Mouse (Mus musculus) heart, postnatal 0 days (tissue): Measurements from ENCODE around the gene Syt3. TPM values are rescaled to one million over a fixed set of nuclear protein-coding genes. Genes with fewer than 3 reads are reported as not detected.

Experiments used
- ATAC-seq: fragments of 200-750 bp; cut with Nextera tagmentation; 2 replicates; pipeline ENCODE4 v1.8.0; 2017; ENCODE audit warnings: low read depth, moderate number of reproducible peaks, moderate library complexity; ENCODE audit not compliant: insufficient read depth
- DNase-seq: peaks from one replicate; pipeline ENCODE4 v3.0.0-alpha.2; 2016; ENCODE audit warnings: low spot score
- H3K27ac ChIP-seq: fragments of 300-500 bp; sonication (generic); 2 replicates; pipeline ENCODE4 v1.5.1; 2014; ENCODE audit warnings: low read depth, mild to moderate bottlenecking
- H3K27me3 ChIP-seq: fragments of 300-500 bp; sonication (generic); 2 replicates; pipeline ENCODE4 v1.6.1; 2014; ENCODE audit warnings: low read length, mixed read lengths; ENCODE audit not compliant: control insufficient read depth, insufficient read depth
- H3K36me3 ChIP-seq: fragments of 300-500 bp; sonication (generic); replicated peaks from 2 replicates; pipeline ENCODE4 v1.6.1; 2014; ENCODE audit warnings: low read length, mixed read lengths; ENCODE audit not compliant: control insufficient read depth, insufficient read depth
- H3K4me1 ChIP-seq: fragments of 300-500 bp; sonication (generic); 2 replicates; pipeline ENCODE4 v1.6.1; 2014; ENCODE audit warnings: antibody characterized with exemption; ENCODE audit not compliant: control insufficient read depth, insufficient read depth
- H3K4me2 ChIP-seq: fragments of 300-500 bp; sonication (generic); 2 replicates; pipeline ENCODE4 v1.6.1; 2014; ENCODE audit warnings: low read depth, mild to moderate bottlenecking, low read length, moderate library complexity
- H3K4me3 ChIP-seq: fragments of 300-500 bp; sonication (generic); 2 replicates; pipeline ENCODE4 v1.5.1; 2014; ENCODE audit warnings: low read depth, low read length
- H3K9ac ChIP-seq: fragments of 300-500 bp; sonication (generic); replicated peaks from 2 replicates; pipeline ENCODE4 v1.6.1; 2014; ENCODE audit warnings: low read depth, low read length, mixed read lengths
- H3K9me3 ChIP-seq: fragments of 300-500 bp; sonication (generic); replicated peaks from 2 replicates; pipeline ENCODE4 v1.6.1; 2016; ENCODE audit warnings: low read length; ENCODE audit not compliant: control insufficient read depth
- CTCF ChIP-seq: IDR thresholded peaks from 2 replicates; pipeline ENCODE4 v1.5.1; 2016; ENCODE audit warnings: antibody characterized with exemption, control low read depth, low read depth
- EP300 ChIP-seq: IDR thresholded peaks from 2 replicates; pipeline ENCODE4 v1.6.1; 2016; ENCODE audit warnings: antibody characterized with exemption, low read depth
- WGBS: fragments of 180-500 bp; shearing (Covaris S2); extraction: QIAGEN DNeasy Blood & Tissue Kit; methylation state at CpG from one replicate; pipeline ENCODE4 v1.1.7; 2014; 5-methylcytosine and 5-hydroxymethylcytosine counted together
- polyA plus RNA-seq: library from polyadenylated mRNA; unstranded; fragments of >200 nt; fragmentation: Nextera tagmentation; extraction: Ambion mirVana; gene quantifications from 2 replicates; pipeline ENCODE4 v1.2.1, GENCODE M21; 2015
- total RNA-seq: library from RNA; depleted of rRNA; stranded (reverse); fragments of >200 nt; gene quantifications from 2 replicates; pipeline ENCODE4 v1.2.3, GENCODE M21; 2014; ENCODE audit warnings: low replicate concordance

The Syt3 gene
- total and polyA plus RNA-seq, 2 experiments from 2014 or later, result 0.86 to 3.1 TPM

DNA sequence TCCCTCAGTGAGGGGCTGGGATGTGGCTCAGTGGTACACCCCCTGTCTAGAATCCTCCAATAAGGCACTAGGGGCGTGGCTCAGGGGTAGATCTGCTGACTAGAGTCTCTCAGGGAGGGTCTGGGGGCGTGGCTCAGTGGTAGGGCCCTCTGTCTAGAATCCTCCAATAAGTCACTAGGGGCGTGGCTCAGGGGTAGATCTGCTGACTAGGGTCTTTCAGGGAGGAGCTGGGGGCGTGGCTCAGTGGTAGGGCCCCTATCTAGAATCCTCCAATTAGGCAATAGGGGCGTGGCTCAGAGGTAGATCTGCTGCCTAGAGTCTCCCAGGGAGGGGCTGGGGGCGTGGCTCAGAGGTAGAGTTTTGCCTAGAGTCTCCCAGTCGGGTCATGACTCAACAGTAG is 49.5 kb downstream of the Syt3 start:
- no peaks in the 10 kb centered on the region for H3K4me1 ChIP-seq
- DNase-seq (no peak), ATAC-seq (no peak)
- H3K27me3 ChIP-seq, result peaks cover 43% of the 10 kb centered on the region
- TF ChIP-seq CTCF (no peak), EP300 (no peak)
- no peaks in the 10 kb centered on the region for H3K36me3 ChIP-seq
- H3K9ac ChIP-seq, result no peak overlapping the region
- H3K9me3 ChIP-seq, result no peaks in the 10 kb centered on the region
- no peak overlapping the region for H3K27ac ChIP-seq
- no peak overlapping the region for H3K4me2 ChIP-seq
- H3K4me3 ChIP-seq, result no peak overlapping the region
- WGBS, result 3% methylated on average over 7 of the region's 7 CpGs

DNA sequence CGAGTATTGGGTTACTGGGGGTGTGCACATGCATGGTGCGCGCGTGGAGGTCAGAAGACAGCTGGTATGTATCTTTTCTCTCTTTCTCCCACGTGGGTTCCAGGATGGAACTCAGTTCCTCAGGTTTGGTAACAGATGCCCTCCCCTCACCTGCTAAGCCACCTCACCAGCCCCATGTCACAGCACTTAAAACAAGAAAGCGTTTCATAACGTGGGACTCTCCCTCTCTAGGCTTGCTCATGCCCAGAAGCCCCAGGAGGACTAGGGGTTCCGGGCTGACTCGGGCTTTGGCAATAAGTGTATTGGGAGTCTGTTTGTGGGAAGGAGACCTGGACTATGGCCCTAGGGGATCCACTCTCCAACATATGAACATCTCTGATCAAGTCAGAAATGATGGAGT is 50.2 kb downstream of the Syt3 start:
- DNase-seq (no peak), ATAC-seq (no peak)
- peaks cover 41% of the 10 kb centered on the region for H3K27me3 ChIP-seq
- TF ChIP-seq EP300, result no peak
- no peak for TF ChIP-seq CTCF
- no peak overlapping the region for H3K9ac ChIP-seq
- H3K4me2 ChIP-seq, result no peak overlapping the region
- no peak overlapping the region for H3K27ac ChIP-seq
- WGBS, result 73% methylated on average over 9 of the region's 9 CpGs
- no peaks in the 10 kb centered on the region for H3K9me3 ChIP-seq
- no peak overlapping the region for H3K4me3 ChIP-seq
- no peaks in the 10 kb centered on the region for H3K36me3 ChIP-seq
- H3K4me1 ChIP-seq, result no peaks in the 10 kb centered on the region

DNA sequence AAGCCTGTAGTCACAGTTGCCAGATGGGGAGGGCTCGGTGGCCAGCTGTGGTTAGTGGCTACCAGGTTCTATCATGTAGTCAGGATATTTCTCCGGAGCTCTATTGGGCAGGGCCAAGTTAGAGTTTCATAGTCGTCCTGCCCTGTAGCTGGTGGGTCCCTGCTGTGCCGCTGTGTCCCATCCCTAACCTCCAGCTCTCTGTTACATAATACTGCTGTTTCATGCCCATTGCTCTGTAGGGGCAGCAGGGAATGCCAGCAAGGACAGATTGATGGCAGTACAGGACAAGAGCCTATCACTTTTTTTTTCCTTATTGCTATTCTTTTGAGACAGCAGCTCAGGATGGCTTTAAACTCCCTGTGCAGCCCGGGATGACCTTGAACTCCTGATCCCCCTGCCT is 51.9 kb downstream of the Syt3 start:
- 65% methylated on average over 5 of the region's 5 CpGs for WGBS

DNA sequence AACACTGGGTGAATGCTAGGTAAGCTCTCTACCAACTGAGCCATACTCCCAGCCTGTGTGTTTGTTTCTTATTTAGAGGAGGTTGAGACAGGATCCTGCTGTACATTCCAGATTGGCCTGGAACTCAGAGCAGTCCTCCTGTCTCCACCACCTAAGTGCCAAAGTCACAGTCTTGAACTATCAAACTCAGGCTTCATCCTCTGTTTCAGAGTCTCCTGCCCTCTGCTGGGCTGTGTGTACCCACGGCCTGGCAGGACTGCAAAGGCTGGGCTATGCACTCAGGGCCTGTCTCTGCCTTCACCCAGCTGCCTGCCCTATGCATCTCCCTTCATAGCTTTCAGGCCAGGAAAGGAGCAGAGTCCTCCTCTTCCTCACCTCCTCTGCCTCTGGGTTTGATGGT is 52.4 kb downstream of the Syt3 start:
- peaks cover 24% of the 10 kb centered on the region for H3K27me3 ChIP-seq
- no peak overlapping the region for H3K9ac ChIP-seq
- ATAC-seq (no peak), DNase-seq (no peak)
- H3K36me3 ChIP-seq, result no peaks in the 10 kb centered on the region
- no peaks in the 10 kb centered on the region for H3K9me3 ChIP-seq
- 12% methylated on average over 1 of the region's 1 CpGs for WGBS
- no peaks in the 10 kb centered on the region for H3K4me1 ChIP-seq
- H3K27ac ChIP-seq, result no peak overlapping the region
- H3K4me2 ChIP-seq, result no peak overlapping the region
- TF ChIP-seq CTCF, result peak; percentile 39
- TF ChIP-seq EP300, result no peak
- no peak overlapping the region for H3K4me3 ChIP-seq

More for the DNA sequence above, 51.9 kb downstream of the Syt3 start:
- H3K4me3 ChIP-seq, result no peak overlapping the region
- no peaks in the 10 kb centered on the region for H3K9me3 ChIP-seq
- no peak overlapping the region for H3K27ac ChIP-seq
- H3K4me1 ChIP-seq, result no peaks in the 10 kb centered on the region
- no peak overlapping the region for H3K4me2 ChIP-seq
- H3K27me3 ChIP-seq, result peaks cover 28% of the 10 kb centered on the region
- no peak for ATAC-seq
- TF ChIP-seq CTCF (no peak), EP300 (no peak)
- no peak for DNase-seq
- H3K9ac ChIP-seq, result no peak overlapping the region
- no peaks in the 10 kb centered on the region for H3K36me3 ChIP-seq

DNA sequence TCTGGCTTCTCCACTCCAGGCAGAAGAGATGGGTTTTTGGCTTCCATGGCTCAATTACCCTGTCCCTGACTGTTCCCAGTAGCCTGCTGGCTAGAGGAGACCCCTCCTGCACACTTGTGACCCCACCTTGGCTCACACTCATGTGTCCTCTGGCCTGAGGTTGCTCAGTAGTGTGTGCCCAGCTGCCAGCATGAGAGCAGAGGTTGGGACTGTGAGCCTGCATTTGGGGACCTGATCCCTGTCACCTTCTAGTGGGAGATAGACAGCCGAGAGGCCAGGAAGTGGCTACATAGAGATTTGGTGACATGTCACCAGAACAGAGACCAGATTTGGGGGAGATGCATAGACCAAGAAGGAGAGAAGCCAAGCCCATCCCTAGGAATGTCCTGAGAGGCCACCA is 53.3 kb downstream of the Syt3 start:
- WGBS, result 50% methylated on average over 1 of the region's 1 CpGs
- Histone ChIP-seq H3K27ac (no peak overlapping the region), H3K27me3 (peaks cover 16% of the 10 kb centered on the region; the same call in 1 of the 2 replicates), H3K4me3 (no peak overlapping the region), H3K4me2 (no peak overlapping the region), H3K9ac (no peak overlapping the region), H3K36me3 (no peaks in the 10 kb centered on the region), H3K4me1 (no peaks in the 10 kb centered on the region), H3K9me3 (no peaks in the 10 kb centered on the region)
- DNase-seq (no peak), ATAC-seq (no peak)
- TF ChIP-seq EP300, result no peak
- TF ChIP-seq CTCF, result no peak

DNA sequence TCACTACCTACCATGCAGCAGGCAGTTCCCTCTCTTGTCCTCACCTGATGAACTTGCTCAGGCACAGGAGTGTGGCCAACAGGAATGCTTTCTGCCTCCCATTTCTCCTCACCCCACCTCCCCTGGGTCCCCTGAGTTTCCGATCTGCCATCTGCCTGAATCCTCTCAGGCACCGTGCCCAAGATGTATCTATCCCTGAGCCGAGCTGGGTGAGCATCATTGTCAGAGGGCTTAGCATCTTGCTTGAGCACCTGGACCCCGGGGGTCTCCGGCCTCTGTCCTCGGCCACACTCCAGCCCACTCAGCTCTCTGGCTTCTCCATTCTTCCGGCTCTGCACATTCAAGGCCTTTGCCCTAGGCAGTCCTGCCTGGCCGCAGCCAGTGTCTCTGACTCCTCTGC is 54.0 kb downstream of the Syt3 start:
- H3K4me1 ChIP-seq, result no peaks in the 10 kb centered on the region
- H3K4me3 ChIP-seq, result no peak overlapping the region
- DNase-seq, result no peak
- peaks cover 12% of the 10 kb centered on the region; the same call in 1 of the 2 replicates for H3K27me3 ChIP-seq
- WGBS, result 70% methylated on average over 8 of the region's 8 CpGs
- H3K4me2 ChIP-seq, result no peak overlapping the region
- ATAC-seq, result no peak
- no peak overlapping the region for H3K27ac ChIP-seq
- no peaks in the 10 kb centered on the region for H3K9me3 ChIP-seq
- H3K36me3 ChIP-seq, result no peaks in the 10 kb centered on the region
- TF ChIP-seq CTCF, result no peak
- no peak for TF ChIP-seq EP300
- H3K9ac ChIP-seq, result no peak overlapping the region
